Mouse (Mus musculus) forebrain, embryonic 11.5 days (tissue): ENCODE measurements around the gene Cul4a. TPM values are rescaled to one million over a fixed set of nuclear protein-coding genes. Genes with fewer than 3 reads are reported as not detected.

ENCODE experiments used
- ATAC-seq: fragments of 200-750 bp; cut with Nextera tagmentation; replicated peaks from 2 replicates; pipeline ENCODE4 v1.8.0; 2017; ENCODE audit warnings: moderate TSS enrichment; ENCODE audit not compliant: low FRiP score
- DNase-seq: peaks from one replicate; pipeline ENCODE4 v3.0.0-alpha.2; 2017; ENCODE audit warnings: low spot score
- H3K27ac ChIP-seq: fragments of 300-500 bp; sonication (generic); 2 replicates; pipeline ENCODE4 v1.5.1; 2014; ENCODE audit warnings: low read depth, low read length
- H3K27me3 ChIP-seq: fragments of 300-500 bp; sonication (generic); 2 replicates; pipeline ENCODE4 v1.6.1; 2014; ENCODE audit warnings: mild to moderate bottlenecking, low read length, mixed read lengths; ENCODE audit not compliant: control insufficient read depth, insufficient read depth
- H3K36me3 ChIP-seq: fragments of 300-500 bp; sonication (generic); 2 replicates; pipeline ENCODE4 v1.6.1; 2014; ENCODE audit warnings: mild to moderate bottlenecking, low read length, moderate library complexity, mixed read lengths; ENCODE audit not compliant: control insufficient read depth, insufficient read depth
- H3K4me1 ChIP-seq: fragments of 300-500 bp; sonication (generic); replicated peaks from 2 replicates; pipeline ENCODE4 v1.6.1; 2014; ENCODE audit warnings: low read length, mixed read lengths; ENCODE audit not compliant: control insufficient read depth, insufficient read depth
- H3K4me2 ChIP-seq: fragments of 300-500 bp; sonication (generic); 2 replicates; pipeline ENCODE4 v1.6.1; 2014; ENCODE audit warnings: low read depth, mild to moderate bottlenecking, low read length, moderate library complexity, mixed read lengths; ENCODE audit not compliant: severe bottlenecking
- H3K4me3 ChIP-seq: fragments of 300-500 bp; sonication (generic); 2 replicates; pipeline ENCODE4 v1.5.1; 2014; ENCODE audit warnings: low read depth, low read length
- H3K9ac ChIP-seq: fragments of 300-500 bp; sonication (generic); 2 replicates; pipeline ENCODE4 v1.6.1; 2014; ENCODE audit warnings: low read length
- H3K9me3 ChIP-seq: fragments of 300-500 bp; sonication (generic); 2 replicates; pipeline ENCODE4 v1.6.1; 2016; ENCODE audit warnings: low read length, mixed read lengths; ENCODE audit not compliant: control insufficient read depth
- WGBS: fragments of 180-500 bp; shearing (Covaris S2); extraction: QIAGEN DNeasy Blood & Tissue Kit; methylation state at CpG from one replicate; pipeline ENCODE4 v1.1.7; 2014; 5-methylcytosine and 5-hydroxymethylcytosine counted together
- microRNA counts: library from miRNA; unstranded; fragments of <30 nt; microRNA quantifications from one replicate; lab custom pipeline; 2015
- microRNA-seq: library from miRNA; unstranded; fragments of <30 nt; microRNA quantifications from one replicate; pipeline ENCODE4, GENCODE M21; 2016; ENCODE audit not compliant: insufficient number of aligned reads
- polyA plus RNA-seq: library from polyadenylated mRNA; unstranded; fragments of >200 nt; fragmentation: Nextera tagmentation; extraction: Ambion mirVana; gene quantifications from 2 replicates; pipeline ENCODE4 v1.2.1, GENCODE M21; 2014

Gene Cul4a
- polyA plus RNA-seq, 1 experiment from 2014 or later: 91.4 TPM

GRCm38 (mm10) chr8:13188052-13188555, 82.7 kb downstream of the Cul4a start:
- H3K4me3 ChIP-seq: no peak overlapping the region
- no peak for DNase-seq

GRCm38 (mm10) chr8:13188857-13189256, 83.4 kb downstream of the Cul4a start:
- no peak overlapping the region for H3K4me2 ChIP-seq
- 97% methylated on average over 1 of the region's 1 CpGs for WGBS
- H3K9ac ChIP-seq: no peak overlapping the region
- no peaks in the 10 kb centered on the region for H3K36me3 ChIP-seq
- H3K27me3 ChIP-seq: no peaks in the 10 kb centered on the region
- no peak overlapping the region for H3K27ac ChIP-seq
- H3K4me3 ChIP-seq: no peak overlapping the region
- no peaks in the 10 kb centered on the region for H3K4me1 ChIP-seq
- ATAC-seq: no peak
- H3K9me3 ChIP-seq: no peaks in the 10 kb centered on the region
- no peak for DNase-seq

More at GRCm38 (mm10) chr8:13188052-13188555, 82.7 kb downstream of the Cul4a start:
- Histone ChIP-seq H3K27me3 (no peaks in the 10 kb centered on the region), H3K27ac (no peak overlapping the region), H3K4me1 (no peaks in the 10 kb centered on the region), H3K9ac (no peak overlapping the region), H3K9me3 (no peaks in the 10 kb centered on the region), H3K4me2 (no peak overlapping the region), H3K36me3 (no peaks in the 10 kb centered on the region)
- ATAC-seq: no peak
- 88% methylated on average over 13 of the region's 13 CpGs for whole genome bisulfite sequencing

GRCm38 (mm10) chr8:13190235-13190634, 84.8 kb downstream of the Cul4a start:
- Histone ChIP-seq H3K36me3 (no peaks in the 10 kb centered on the region), H3K4me2 (no peak overlapping the region), H3K9ac (no peak overlapping the region), H3K27me3 (no peaks in the 10 kb centered on the region), H3K9me3 (no peaks in the 10 kb centered on the region), H3K27ac (no peak overlapping the region), H3K4me1 (0 out of 2 replicates have a peak, but pooled peaks cover 3% of the 10 kb centered on the region), H3K4me3 (no peak overlapping the region)
- 92% methylated on average over 8 of the region's 8 CpGs for WGBS
- ATAC-seq: no peak
- DNase-seq: no peak

- Histone ChIP-seq H3K4me2 (no peak overlapping the region), H3K27ac (0 out of 2 replicates have a peak overlapping the region, but pooled peaks have one; percentile 6)
Observed at GRCm38 (mm10) chr8:13194818-13195217, 89.4 kb downstream of the Cul4a start.

GRCm38 (mm10) chr8:13197493-13197892, 92.1 kb downstream of the Cul4a start:
- Histone ChIP-seq H3K27me3 (peaks cover 13% of the 10 kb centered on the region), H3K4me2 (no peak overlapping the region), H3K4me3 (no peak overlapping the region), H3K36me3 (no peaks in the 10 kb centered on the region), H3K27ac (no peak overlapping the region), H3K9ac (no peak overlapping the region), H3K4me1 (peaks cover 8% of the 10 kb centered on the region), H3K9me3 (no peaks in the 10 kb centered on the region)
- ATAC-seq (no peak), DNase-seq (no peak)
- WGBS: 94% methylated on average over 5 of the region's 5 CpGs

More at GRCm38 (mm10) chr8:13194818-13195217, 89.4 kb downstream of the Cul4a start:
- peaks cover 7% of the 10 kb centered on the region for H3K4me1 ChIP-seq
- H3K27me3 ChIP-seq: no peaks in the 10 kb centered on the region
- DNase-seq (no peak), ATAC-seq (no peak)
- no peak overlapping the region for H3K4me3 ChIP-seq
- 15% methylated on average over 10 of the region's 10 CpGs for WGBS
- H3K36me3 ChIP-seq: no peaks in the 10 kb centered on the region
- no peaks in the 10 kb centered on the region for H3K9me3 ChIP-seq
- no peak overlapping the region; the same call in 1 of the 2 replicates for H3K9ac ChIP-seq

MicroRNA genes within 50 kb of the gene (microRNA counts, 519-probe panel; counts per million panel counts)
- microRNA mmu-miR-1968 (lab: Ali Mortazavi, UCI): 31.2 counts per million

Small RNA genes within 50 kb of the gene (microRNA-seq; reads per million reads assigned to microRNA genes)
- gene Mir1968: 37.9 reads per million, percentile 23 among the genes with 10 or more reads in this experiment
- not detected for gene Mir7065

Other genes starting within 250 kb of the Cul4a start
- 55.5 and 63.8 TPM in 2 replicates for gene Mcf2l, start 231.8 kb upstream of the Cul4a start, polyA plus RNA-seq
- gene F7, start 79.6 kb upstream of the Cul4a start, polyA plus RNA-seq: not detected in 2 replicates
- gene F10, start 68.3 kb upstream of the Cul4a start, polyA plus RNA-seq: 0.51 and 1.1 TPM in 2 replicates
- 0.47 and 0.79 TPM in 2 replicates for gene Proz, start 44.7 kb upstream of the Cul4a start, polyA plus RNA-seq
- 51.0 and 56.6 TPM in 2 replicates for gene Pcid2, start 162 bp upstream of the Cul4a start, polyA plus RNA-seq
- gene Lamp1, start 53.5 kb downstream of the Cul4a start, polyA plus RNA-seq: 240 and 251 TPM in 2 replicates
- 18.3 and 21.4 TPM in 2 replicates for gene Grtp1, start 95.0 kb downstream of the Cul4a start, polyA plus RNA-seq
- gene Adprhl1, start 148.5 kb downstream of the Cul4a start, polyA plus RNA-seq: not detected in 2 replicates
- gene Dcun1d2, start 182.5 kb downstream of the Cul4a start, polyA plus RNA-seq: 33.8 and 34.6 TPM in 2 replicates
- gene Tmco3, start 182.6 kb downstream of the Cul4a start, polyA plus RNA-seq: 40.0 and 40.8 TPM in 2 replicates
- 237 and 244 TPM in 2 replicates for gene Tfdp1, start 233.1 kb downstream of the Cul4a start, polyA plus RNA-seq